Mouse (Mus musculus) midbrain, postnatal 0 days (tissue): ENCODE results near the gene Gsta4. TPM values are rescaled to one million over a fixed set of nuclear protein-coding genes. Genes with fewer than 3 reads are reported as not detected.
A peak's percentile ranks its signal among the peaks of the same experiment; 100 is the strongest.

ENCODE experiments used
- ATAC-seq: fragments of 200-750 bp; cut with Nextera tagmentation; 2 replicates; pipeline ENCODE4 v1.8.0; 2017; ENCODE audit warnings: moderate number of reproducible peaks, mild to moderate bottlenecking, moderate TSS enrichment, moderate library complexity; ENCODE audit not compliant: low FRiP score
- DNase-seq: peaks from one replicate; pipeline ENCODE4 v3.0.0-alpha.2; 2015; ENCODE audit warnings: low spot score
- H3K27ac ChIP-seq: fragments of 300-500 bp; sonication (generic); 2 replicates; pipeline ENCODE4 v1.5.1; 2014; ENCODE audit warnings: low read depth, mild to moderate bottlenecking, low read length, mixed read lengths
- H3K27me3 ChIP-seq: fragments of 300-500 bp; sonication (generic); 2 replicates; pipeline ENCODE4 v1.6.1; 2014; ENCODE audit warnings: low read length, control low read depth, mixed read lengths; ENCODE audit not compliant: insufficient read depth
- H3K36me3 ChIP-seq: fragments of 300-500 bp; sonication (generic); 2 replicates; pipeline ENCODE4 v1.6.1; 2014; ENCODE audit warnings: low read length, control low read depth, mixed read lengths; ENCODE audit not compliant: insufficient read depth
- H3K4me1 ChIP-seq: fragments of 300-500 bp; sonication (generic); 2 replicates; pipeline ENCODE4 v1.6.1; 2014; ENCODE audit warnings: mild to moderate bottlenecking, control low read depth, antibody characterized with exemption, low read length, mixed read lengths; ENCODE audit not compliant: insufficient read depth
- H3K4me2 ChIP-seq: fragments of 300-500 bp; sonication (generic); 2 replicates; pipeline ENCODE4 v1.6.1; 2014; ENCODE audit warnings: low read depth, mild to moderate bottlenecking, low read length, mixed read lengths; ENCODE audit not compliant: poor library complexity, severe bottlenecking
- H3K4me3 ChIP-seq: fragments of 300-500 bp; sonication (generic); 2 replicates; pipeline ENCODE4 v1.5.1; 2014; ENCODE audit warnings: low read depth, mild to moderate bottlenecking, low read length, moderate library complexity
- H3K9ac ChIP-seq: fragments of 300-500 bp; sonication (generic); replicated peaks from 2 replicates; pipeline ENCODE4 v1.6.1; 2014; ENCODE audit warnings: mild to moderate bottlenecking, low read length, moderate library complexity, mixed read lengths; ENCODE audit not compliant: poor library complexity, severe bottlenecking
- H3K9me3 ChIP-seq: fragments of 300-500 bp; sonication (generic); 2 replicates; pipeline ENCODE4 v1.6.1; 2016; ENCODE audit warnings: low read length, control low read depth
- CTCF ChIP-seq: IDR thresholded peaks from 2 replicates; pipeline ENCODE4 v1.5.1; 2016; ENCODE audit warnings: antibody characterized with exemption, mild to moderate bottlenecking
- WGBS: fragments of 180-500 bp; shearing (Covaris S2); extraction: QIAGEN DNeasy Blood & Tissue Kit; methylation state at CpG from one replicate; pipeline ENCODE4 v1.1.7; 2014; 5-methylcytosine and 5-hydroxymethylcytosine counted together
- polyA plus RNA-seq: library from polyadenylated mRNA; unstranded; fragments of >200 nt; fragmentation: Nextera tagmentation; extraction: Ambion mirVana; gene quantifications from 2 replicates; pipeline ENCODE4 v1.2.1, GENCODE M21; 2015
- total RNA-seq: library from RNA; depleted of rRNA; stranded (reverse); fragments of >200 nt; gene quantifications from 2 replicates; pipeline ENCODE4 v1.2.3, GENCODE M21; 2014

Gsta4 gene
- total and polyA plus RNA-seq, 2 experiments from 2014 or later: 12.9 to 28.2 TPM

- H3K27ac ChIP-seq: no peak overlapping the region
- H3K4me1 ChIP-seq: no peaks in the 10 kb centered on the region
- ATAC-seq (no peak), DNase-seq (no peak)
- 89% methylated on average over 8 of the region's 8 CpGs for WGBS
- no peak for TF ChIP-seq CTCF
- no peak overlapping the region for H3K4me2 ChIP-seq
- H3K9ac ChIP-seq: no peak overlapping the region
- no peaks in the 10 kb centered on the region for H3K9me3 ChIP-seq
- H3K4me3 ChIP-seq: no peak overlapping the region
- no peaks in the 10 kb centered on the region for H3K27me3 ChIP-seq
- H3K36me3 ChIP-seq: no peaks in the 10 kb centered on the region
Measured at GRCm38 (mm10) chr9:78188910-78189309, 6.3 kb downstream of the Gsta4 start.

- 1% methylated on average over 19 of the region's 19 CpGs for WGBS
- no peaks in the 10 kb centered on the region for H3K4me1 ChIP-seq
- no peak for TF ChIP-seq CTCF
- no peak for ATAC-seq
- no peaks in the 10 kb centered on the region for H3K9me3 ChIP-seq
- no peak overlapping the region for H3K27ac ChIP-seq
- no peaks in the 10 kb centered on the region for H3K36me3 ChIP-seq
- peak overlapping the region; percentile 69 for H3K4me2 ChIP-seq
- H3K27me3 ChIP-seq: no peaks in the 10 kb centered on the region
- peak overlapping the region; percentile 36 for H3K4me3 ChIP-seq
- H3K9ac ChIP-seq: peak overlapping the region; percentile 34; the same call in 1 of the 2 replicates
- peak; percentile 8 for DNase-seq
Measured at GRCm38 (mm10) chr9:78190651-78191634, 8.4 kb downstream of the Gsta4 start.

GRCm38 (mm10) chr9:78191736-78192135 lies 9.2 kb downstream of the Gsta4 start:
- ATAC-seq (no peak), DNase-seq (peak; percentile 76)
- Histone ChIP-seq H3K4me3 (peak overlapping the region; percentile 36), H3K4me2 (peak overlapping the region; percentile 69), H3K27me3 (no peaks in the 10 kb centered on the region), H3K9me3 (no peaks in the 10 kb centered on the region), H3K27ac (no peak overlapping the region), H3K4me1 (no peaks in the 10 kb centered on the region), H3K36me3 (no peaks in the 10 kb centered on the region), H3K9ac (peak overlapping the region; percentile 34; the same call in 1 of the 2 replicates)
- no peak for TF ChIP-seq CTCF
- 1% methylated on average over 18 of the region's 18 CpGs for WGBS

GRCm38 (mm10) chr9:78193902-78194597 lies 11.5 kb downstream of the Gsta4 start:
- H3K4me3 ChIP-seq: no peak overlapping the region
- DNase-seq (peak; percentile 85), ATAC-seq (peak; percentile 22; the same call in 1 of the 2 replicates)
- no peak overlapping the region for H3K27ac ChIP-seq
- peak; percentile 89 for TF ChIP-seq CTCF
- no peaks in the 10 kb centered on the region for H3K36me3 ChIP-seq
- H3K4me1 ChIP-seq: no peaks in the 10 kb centered on the region
- H3K9ac ChIP-seq: no peak overlapping the region
- WGBS: 44% methylated on average over 9 of the region's 9 CpGs
- no peaks in the 10 kb centered on the region for H3K27me3 ChIP-seq
- no peaks in the 10 kb centered on the region for H3K9me3 ChIP-seq
- H3K4me2 ChIP-seq: no peak overlapping the region

GRCm38 (mm10) chr9:78195034-78195433 lies 12.5 kb downstream of the Gsta4 start:
- Histone ChIP-seq H3K9me3 (no peaks in the 10 kb centered on the region), H3K4me3 (no peak overlapping the region), H3K27me3 (no peaks in the 10 kb centered on the region), H3K4me2 (no peak overlapping the region), H3K9ac (no peak overlapping the region), H3K27ac (no peak overlapping the region), H3K36me3 (no peaks in the 10 kb centered on the region), H3K4me1 (no peaks in the 10 kb centered on the region)
- WGBS: 83% methylated on average over 11 of the region's 11 CpGs
- no peak for TF ChIP-seq CTCF
- DNase-seq: no peak
- ATAC-seq: no peak
